Mouse (Mus musculus): ENCODE results near the gene Ephb2.

The Ephb2 gene

DNA sequence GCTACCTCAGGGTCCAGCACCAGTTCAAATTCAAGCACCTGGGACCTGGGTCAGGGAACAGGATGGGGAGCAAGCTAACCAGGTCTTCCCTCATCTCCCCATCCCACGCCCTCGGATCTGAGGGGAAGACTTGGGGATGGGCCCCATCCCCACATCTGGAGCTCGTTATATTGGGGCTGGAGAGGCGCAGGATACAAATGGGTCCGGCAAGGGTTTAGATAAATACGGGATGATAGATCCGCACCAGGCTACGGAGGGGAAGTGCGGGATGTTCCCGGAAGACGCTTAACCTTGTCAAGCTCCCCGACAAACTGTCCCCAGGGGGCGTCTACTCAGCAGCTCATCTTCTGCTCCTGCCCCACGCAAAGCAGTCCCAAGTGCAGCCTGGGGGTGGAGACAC lies 35.4 kb downstream of the Ephb2 start:
- DNase-seq (ENCODE audit: low spot score): no peak

DNA sequence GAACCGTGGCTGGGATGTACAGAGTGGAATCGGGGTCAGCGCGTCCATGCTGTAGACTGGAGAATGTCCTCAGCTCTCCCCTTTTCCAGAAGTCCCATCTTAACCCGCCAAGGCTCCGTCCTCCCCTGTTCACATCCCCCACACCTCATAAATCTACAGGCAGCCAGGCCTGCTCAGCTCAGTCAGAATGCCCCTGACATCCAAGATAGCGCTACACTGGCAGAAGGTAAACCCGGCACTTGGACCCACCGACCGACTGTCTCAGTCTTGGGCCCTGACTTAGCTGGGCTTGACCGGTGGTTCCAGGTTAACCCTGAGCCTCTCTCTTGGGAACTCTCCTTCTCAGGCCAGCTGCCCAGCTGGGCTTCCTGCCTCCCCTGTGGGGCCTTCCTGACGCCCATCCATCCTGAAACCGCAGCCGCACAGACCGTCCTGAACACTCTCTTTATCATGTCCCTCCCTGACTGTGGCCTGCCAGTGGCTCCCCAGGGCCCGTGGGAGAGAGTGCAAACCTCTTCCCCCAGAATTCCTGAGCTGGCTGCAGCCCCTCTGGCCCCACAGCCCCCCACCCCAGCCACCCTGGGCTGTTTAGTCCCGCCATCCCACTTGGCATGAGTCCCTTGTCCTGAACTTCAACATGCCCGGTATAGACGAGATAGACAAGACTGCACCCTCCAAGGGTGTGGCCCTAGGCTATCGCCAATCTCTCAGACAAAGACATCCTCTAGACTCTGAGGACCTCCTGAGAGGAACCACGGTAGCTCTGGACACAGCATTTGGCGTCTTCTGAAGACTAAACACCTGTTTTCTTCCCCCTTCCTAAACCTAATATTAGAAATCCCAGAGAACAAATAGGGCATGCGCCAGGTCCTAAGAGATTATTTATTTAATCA lies 37.9 kb downstream of the Ephb2 start:
- DNase-seq (ENCODE audit: low spot score): no peak

DNA sequence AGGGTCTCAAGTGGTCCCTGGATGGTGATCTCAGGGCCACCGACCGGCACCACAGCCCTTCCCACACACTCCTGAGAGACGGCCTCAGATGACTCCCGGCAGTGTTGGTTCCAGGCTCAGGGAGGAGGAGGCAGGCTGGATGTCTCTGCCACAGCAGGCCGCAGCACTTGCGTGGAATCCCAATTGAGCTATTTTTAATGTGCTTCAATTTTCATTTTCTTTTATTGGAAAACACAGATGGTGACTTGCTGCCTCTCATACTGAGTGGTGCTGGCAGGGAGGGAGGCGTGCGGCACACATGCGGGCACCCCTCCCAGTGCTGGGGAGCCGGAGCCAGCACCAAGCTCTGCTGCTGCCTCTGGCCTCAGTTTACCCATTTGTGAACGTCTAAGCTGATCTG lies 42.5 kb downstream of the Ephb2 start:
- DNase-seq (ENCODE audit: low spot score): no peak

- no peak for DNase-seq (ENCODE audit: low spot score)
Measured at GRCm38 (mm10) chr4:136789821-136790220, 46.0 kb downstream of the Ephb2 start.

- DNase-seq (ENCODE audit: low spot score): no peak
Measured at GRCm38 (mm10) chr4:136787357-136787756, 48.4 kb downstream of the Ephb2 start.

DNA sequence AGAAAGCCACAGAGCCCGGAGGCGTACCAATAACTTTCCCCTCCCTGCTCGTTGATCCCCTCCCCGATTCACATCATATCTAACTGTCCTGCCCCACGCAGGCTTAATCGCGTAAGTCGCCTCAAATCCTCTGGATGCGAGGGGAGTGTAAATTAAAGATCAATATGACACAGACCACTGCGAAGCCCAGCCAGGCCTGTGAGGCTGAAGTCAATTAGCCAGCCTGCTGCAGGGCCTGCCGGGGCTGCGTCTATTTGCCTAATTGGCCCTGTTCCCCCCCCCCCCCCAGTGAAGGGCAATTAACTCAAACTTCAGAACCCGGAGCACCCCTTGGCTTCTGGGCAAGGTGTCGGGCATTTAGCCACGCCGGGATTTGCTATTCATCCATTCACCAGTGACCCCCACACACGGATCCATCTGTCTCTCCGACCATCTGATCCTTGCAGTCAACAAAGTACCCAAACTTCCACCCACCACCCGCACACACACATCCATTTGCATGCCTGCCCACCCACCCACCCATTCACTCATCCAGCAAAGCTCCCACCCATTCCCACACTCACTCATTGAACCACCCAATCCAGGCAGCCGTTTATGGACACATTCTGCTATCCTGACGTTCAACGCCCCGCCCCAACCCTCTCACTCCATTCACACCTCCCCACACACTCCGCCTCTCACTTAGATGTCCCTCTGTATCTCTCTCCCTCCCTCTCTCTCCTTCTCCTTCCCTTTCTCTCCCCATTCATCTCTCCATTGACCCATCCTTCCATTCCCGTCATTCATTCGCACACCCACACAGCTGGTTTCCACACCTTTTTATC lies 49.1 kb downstream of the Ephb2 start:
- no peak for DNase-seq (ENCODE audit: low spot score)

GRCm38 (mm10) chr4:136783552-136784150 lies 52.1 kb downstream of the Ephb2 start:
- no peak for DNase-seq (ENCODE audit: low spot score)

- no peak for DNase-seq (ENCODE audit: low spot score)
Measured at GRCm38 (mm10) chr4:136782579-136782925, 53.2 kb downstream of the Ephb2 start.

DNA sequence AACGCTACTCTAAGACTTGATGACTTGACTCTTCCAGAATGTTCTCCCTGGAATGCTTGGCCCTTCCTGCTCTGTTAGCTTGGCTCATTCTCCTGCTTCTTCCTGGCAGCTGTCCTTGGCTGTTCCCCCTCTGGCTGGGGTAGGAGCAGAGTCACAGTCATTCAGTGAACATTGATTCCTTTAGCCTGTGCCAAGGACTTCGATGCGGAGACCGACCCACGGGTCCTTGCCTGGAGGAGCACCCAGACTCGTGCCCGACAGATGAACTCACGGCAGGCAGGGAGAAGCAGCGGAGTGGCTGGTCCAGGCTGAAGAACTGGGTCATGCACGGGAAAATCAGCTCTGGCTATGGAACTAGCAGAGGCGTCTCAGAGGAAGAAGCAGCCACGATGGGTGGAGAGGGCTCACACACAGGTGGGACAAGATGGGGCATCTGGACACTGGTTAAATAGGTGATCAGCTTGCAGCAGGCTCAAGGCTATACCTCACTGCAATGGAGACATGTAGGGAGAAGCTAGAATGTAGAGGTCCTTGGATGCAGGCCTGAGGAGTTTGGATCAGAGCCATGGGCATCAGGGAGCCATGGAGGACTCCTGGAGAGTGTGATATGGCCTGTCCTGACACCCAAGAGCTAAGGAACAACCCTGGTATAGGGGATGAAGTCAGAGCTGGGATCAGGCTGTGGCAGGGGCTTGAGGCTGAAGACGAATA lies 53.8 kb downstream of the Ephb2 start:
- DNase-seq (ENCODE audit: low spot score): peak; percentile 65

DNA sequence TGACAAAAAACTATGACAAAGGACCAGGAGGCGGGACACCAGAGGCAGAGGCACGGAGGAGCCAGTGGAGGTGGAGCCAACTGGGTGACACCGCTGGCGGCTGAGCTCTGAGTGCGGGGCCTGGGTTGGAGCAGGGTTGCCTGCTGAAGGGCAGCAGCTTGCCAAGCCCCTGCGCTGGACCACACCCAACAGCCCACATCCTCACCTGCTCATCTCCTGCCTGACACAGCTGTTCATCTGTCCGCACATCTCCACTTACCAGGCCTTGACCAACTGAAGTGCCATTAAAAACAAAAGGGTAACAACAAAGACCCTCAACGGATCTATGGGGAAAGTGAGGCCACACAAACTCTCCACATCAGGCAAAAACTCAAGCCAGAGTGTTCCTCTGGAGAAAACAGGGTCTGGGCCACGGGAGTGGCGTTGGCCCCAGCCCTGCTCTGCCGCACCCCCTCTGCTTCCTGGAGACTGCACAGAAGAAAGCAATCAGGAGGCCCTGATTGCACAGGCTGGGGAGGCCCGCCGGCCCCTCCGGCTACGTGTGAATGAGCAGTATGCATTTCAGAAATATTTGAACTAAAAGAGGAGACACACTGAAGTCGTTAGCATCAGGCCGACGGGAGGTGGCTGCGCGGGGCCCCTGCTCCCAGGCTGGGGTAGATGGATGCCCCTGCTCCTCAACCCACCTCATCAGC lies 55.4 kb downstream of the Ephb2 start:
- no peak for DNase-seq (ENCODE audit: low spot score)

DNA sequence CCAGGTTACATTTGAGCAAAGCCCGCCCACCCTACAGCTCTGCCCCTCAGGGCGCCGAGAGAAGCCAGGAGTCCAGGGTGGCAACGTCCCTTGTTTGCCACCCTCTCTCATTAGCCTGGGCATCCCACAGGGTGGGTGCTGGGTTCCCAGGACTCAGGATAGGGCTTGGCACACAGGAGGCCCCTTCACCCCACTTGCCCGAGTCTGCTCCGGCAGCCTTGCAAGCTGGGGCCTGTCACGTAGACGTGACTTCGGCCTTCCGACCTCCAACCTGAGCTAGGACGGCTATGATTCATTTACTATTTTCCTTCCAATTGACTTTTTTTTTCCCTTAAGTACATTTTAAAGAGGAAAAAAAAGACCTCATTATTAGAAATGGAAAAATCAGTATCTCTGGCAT lies 56.6 kb downstream of the Ephb2 start:
- peak; percentile 60 for DNase-seq (ENCODE audit: low spot score)

DNA sequence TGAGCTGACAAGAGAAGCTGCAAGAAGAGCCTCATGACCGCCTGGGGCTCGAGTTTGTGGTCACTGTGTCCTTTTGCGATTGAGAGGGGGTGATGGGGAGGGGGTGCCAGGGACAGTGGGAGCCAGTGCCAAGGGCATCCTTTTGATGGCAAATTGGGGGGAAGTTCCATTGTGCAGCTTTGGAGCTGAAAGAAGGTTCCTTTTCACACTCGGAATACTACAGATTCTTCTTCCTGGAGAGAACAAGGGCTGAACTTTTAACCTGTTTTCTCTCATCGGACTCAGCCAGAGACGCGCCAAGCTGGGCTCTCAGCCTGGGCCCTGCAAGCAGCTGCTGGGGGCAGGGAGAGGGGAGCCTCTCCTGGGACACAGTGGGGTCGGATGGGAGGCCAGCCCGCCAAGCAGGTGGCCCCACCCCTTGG lies 59.3 kb downstream of the Ephb2 start:
- DNase-seq (ENCODE audit: low spot score): no peak

- DNase-seq (ENCODE audit: low spot score): no peak
Measured at GRCm38 (mm10) chr4:136775903-136776302, 59.9 kb downstream of the Ephb2 start.

DNA sequence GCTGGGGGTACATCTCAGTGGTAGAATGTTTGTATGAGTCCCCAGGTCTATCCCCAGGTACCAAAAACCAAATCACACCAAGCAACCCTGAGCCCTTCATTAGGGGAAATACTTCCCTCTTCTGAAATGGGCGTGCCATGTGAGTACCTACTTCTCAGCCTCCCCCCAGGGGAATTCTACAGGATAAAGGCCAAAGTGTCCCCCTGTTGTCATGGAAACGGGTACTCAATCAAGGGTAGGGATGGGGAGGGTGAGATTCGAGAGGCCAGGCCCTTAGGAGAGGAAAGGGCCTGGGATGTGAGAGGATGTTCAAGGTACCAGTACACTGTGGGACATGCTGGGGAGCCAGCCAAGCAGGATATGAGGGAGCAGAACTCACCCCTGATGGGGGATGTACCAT lies 61.6 kb downstream of the Ephb2 start:
- no peak for DNase-seq (ENCODE audit: low spot score)

GRCm38 (mm10) chr4:136772952-136773584 lies 62.7 kb downstream of the Ephb2 start:
- DNase-seq (ENCODE audit: low spot score): no peak

- no peak for DNase-seq (ENCODE audit: low spot score)
Measured at GRCm38 (mm10) chr4:136772318-136772717, 63.5 kb downstream of the Ephb2 start.

DNA sequence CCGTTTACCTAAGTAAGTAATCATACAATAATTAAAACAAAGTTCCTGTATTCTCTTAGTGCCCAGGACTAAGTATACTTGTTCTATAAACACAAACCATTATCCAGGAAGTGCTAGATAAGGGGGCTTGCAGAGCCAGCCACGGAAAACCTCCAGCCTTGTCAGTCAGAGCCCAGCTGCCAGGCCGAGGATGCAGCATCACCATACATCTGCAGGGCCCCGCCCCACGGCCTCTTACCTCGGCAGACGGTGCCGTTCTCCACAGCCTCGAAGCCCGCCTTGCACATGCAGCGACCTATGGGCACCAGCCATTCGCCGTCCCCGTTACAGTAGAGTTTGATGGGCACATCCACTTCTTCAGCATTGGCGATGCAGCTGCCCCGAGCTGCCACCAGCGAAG lies 65.1 kb downstream of the Ephb2 start:
- no peak for DNase-seq (ENCODE audit: low spot score)

DNA sequence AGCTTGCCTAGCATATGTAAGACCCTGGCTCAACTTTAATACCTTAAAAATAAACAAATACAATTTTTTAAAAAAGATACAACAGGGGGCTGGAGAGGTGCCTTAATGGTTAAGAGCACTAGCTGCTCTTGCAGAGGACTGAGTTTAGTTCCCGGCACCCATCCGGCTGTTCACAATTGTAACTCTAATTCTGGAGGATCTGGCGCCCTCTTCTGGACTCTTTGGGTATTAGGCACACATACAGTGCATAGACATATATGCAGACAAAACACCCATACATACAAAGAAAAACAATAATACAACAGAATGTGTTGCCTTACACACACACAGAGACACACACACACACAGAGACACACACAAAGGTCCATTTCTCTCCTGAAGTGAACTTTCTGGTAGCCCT lies 67.3 kb downstream of the Ephb2 start:
- DNase-seq (ENCODE audit: low spot score): no peak

DNA sequence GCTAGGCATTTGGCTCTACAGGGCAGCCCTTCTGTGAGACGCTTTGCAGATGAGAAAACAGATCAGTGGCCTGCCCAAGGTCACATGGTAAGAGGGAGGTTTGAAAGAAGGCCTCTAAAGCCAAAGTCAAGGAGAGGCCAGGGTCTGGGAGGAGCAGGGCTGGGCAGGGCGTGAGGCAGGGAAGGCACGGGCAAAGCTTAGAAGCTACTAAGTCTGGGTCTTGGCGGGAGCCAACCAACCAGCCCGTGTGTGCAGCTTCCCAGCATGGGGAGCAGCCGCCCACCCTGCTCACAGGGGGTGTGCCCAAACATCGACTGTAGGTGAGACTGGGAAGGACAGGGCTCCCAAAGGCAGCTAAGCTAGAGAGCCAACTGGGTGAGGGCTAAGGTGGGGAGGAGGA lies 70.7 kb downstream of the Ephb2 start:
- no peak for DNase-seq (ENCODE audit: low spot score)

- no peak for DNase-seq (ENCODE audit: low spot score)
Measured at GRCm38 (mm10) chr4:136763349-136763748, 72.4 kb downstream of the Ephb2 start.

DNA sequence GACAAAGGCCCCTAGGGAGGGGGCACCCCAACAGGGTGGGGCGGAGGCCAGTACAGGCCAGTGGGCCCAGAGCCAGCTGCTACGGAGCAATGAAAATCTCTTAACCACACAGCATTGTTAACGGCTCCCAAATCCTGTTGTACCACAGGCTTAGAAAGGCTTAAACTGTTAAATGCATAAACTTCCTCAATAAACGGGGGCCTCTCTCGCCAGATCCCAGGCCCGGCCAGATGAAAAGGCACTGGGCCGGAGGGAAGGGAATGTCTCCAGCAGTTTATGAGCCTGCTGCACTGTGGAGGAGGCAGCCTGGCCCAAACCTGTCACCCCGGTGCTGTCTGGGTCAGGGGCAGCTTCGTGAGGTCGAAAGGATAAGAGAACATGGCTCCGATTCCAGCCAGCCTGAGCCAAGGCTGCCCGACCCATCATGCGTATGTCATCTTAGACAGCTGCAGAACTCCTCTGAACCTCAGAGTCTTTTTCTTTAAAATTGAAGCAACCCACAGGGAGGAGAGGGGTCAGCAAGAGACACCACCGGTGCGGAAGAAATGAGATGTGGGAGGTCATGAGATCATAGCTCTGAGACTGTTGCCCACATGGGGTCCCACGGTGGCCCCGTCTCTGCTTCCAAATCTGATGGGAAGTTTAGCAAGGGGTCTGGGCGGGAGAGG lies 73.9 kb downstream of the Ephb2 start:
- DNase-seq (ENCODE audit: low spot score): no peak

All from urinary bladder, postnatal 14 days (tissue).